Mouse (Mus musculus): ENCODE measurements at regions not wholly inside any gene's neighbourhood (a gene's known extent, or its start where the extent isn't known, plus 50 kb on each side); places are given as distances from the start of the nearest gene placed in this dataset.
A peak's percentile ranks its signal among the peaks of the same experiment; 100 is the strongest.

- H3K4me3 ChIP-seq: no peak overlapping the region
- H3K4me2 ChIP-seq (ENCODE audit: low read depth): no peak overlapping the region
- no peaks in the 10 kb centered on the region for H3K27me3 ChIP-seq (ENCODE audit: control insufficient read depth, insufficient read depth, insufficient read length)
- TF ChIP-seq MYOD1 (IDR thresholded peaks at IDR 0.05; ENCODE audit: control insufficient read depth in 1 of 3, insufficient read length in 2 of 3, low read depth in 2 of 3) (no peak), TCF12 (IDR thresholded peaks at IDR 0.05; ENCODE audit: insufficient read depth, poor library complexity, severe bottlenecking) (no peak), REST (IDR thresholded peaks at IDR 0.05; ENCODE audit: insufficient read depth, insufficient read length) (no peak), E2F4 (IDR thresholded peaks at IDR 0.05; ENCODE audit: insufficient read depth) (no peak)
- H3K79me2 ChIP-seq (ENCODE audit: control insufficient read depth, insufficient read depth): no peaks in the 10 kb centered on the region
- H3ac ChIP-seq (ENCODE audit: control insufficient read depth, insufficient read length): no peak overlapping the region
- H3K36me3 ChIP-seq (ENCODE audit: control insufficient read depth, insufficient read depth): no peaks in the 10 kb centered on the region
Measured at GRCm38 (mm10) chr6:143498764-143499163, 331.7 kb downstream of the Etnk1 start.

GRCm38 (mm10) chr6:143499259-143500043 is 332.4 kb downstream of the Etnk1 start:
- Histone ChIP-seq H3K4me3 (no peak overlapping the region), H3K36me3 (ENCODE audit: control insufficient read depth, insufficient read depth) (no peaks in the 10 kb centered on the region), H3K79me2 (ENCODE audit: control insufficient read depth, insufficient read depth) (no peaks in the 10 kb centered on the region), H3K27me3 (ENCODE audit: control insufficient read depth, insufficient read depth, insufficient read length) (no peaks in the 10 kb centered on the region), H3K4me2 (ENCODE audit: low read depth) (no peak overlapping the region), H3ac (ENCODE audit: control insufficient read depth, insufficient read length) (no peak overlapping the region)
- TF ChIP-seq TCF12 (IDR thresholded peaks at IDR 0.05; ENCODE audit: insufficient read depth, poor library complexity, severe bottlenecking): no peak
- TF ChIP-seq POLR2A (IDR thresholded peaks at IDR 0.05; ENCODE audit: insufficient read length, low read depth): no peak
- TF ChIP-seq REST (IDR thresholded peaks at IDR 0.05; ENCODE audit: insufficient read depth, insufficient read length): no peak
- TF ChIP-seq MYOD1 (IDR thresholded peaks at IDR 0.05; ENCODE audit: control insufficient read depth in 1 of 3, insufficient read length in 2 of 3, low read depth in 2 of 3): no peak
- TF ChIP-seq TCF3 (IDR thresholded peaks at IDR 0.05; ENCODE audit: insufficient read length, low read depth): no peak
- no peak for TF ChIP-seq USF1 (IDR thresholded peaks at IDR 0.05; ENCODE audit: low read depth)
- TF ChIP-seq CEBPB (IDR thresholded peaks at IDR 0.05; ENCODE audit: insufficient read depth, poor library complexity, severe bottlenecking): no peak
- TF ChIP-seq SRF (IDR thresholded peaks at IDR 0.05; ENCODE audit: control insufficient read depth, insufficient read length, low read depth): no peak
- TF ChIP-seq MAX (IDR thresholded peaks at IDR 0.05; ENCODE audit: low read depth): no peak
- no peak for TF ChIP-seq POLR2AphosphoS2 (IDR thresholded peaks at IDR 0.05; ENCODE audit: insufficient read length, low read depth)
- TF ChIP-seq E2F4 (IDR thresholded peaks at IDR 0.05; ENCODE audit: insufficient read depth): no peak
- TF ChIP-seq MYOG (IDR thresholded peaks at IDR 0.05; ENCODE audit: control insufficient read depth in 1 of 3, insufficient read depth in 1 of 3, insufficient read length in 2 of 3, low read depth in 2 of 3): no peak

- TF ChIP-seq MYOG (IDR thresholded peaks at IDR 0.05; ENCODE audit: control insufficient read depth in 1 of 3, insufficient read depth in 1 of 3, insufficient read length in 2 of 3, low read depth in 2 of 3): no peak
- no peak for TF ChIP-seq MAX (IDR thresholded peaks at IDR 0.05; ENCODE audit: low read depth)
- TF ChIP-seq POLR2A (IDR thresholded peaks at IDR 0.05; ENCODE audit: insufficient read length, low read depth): no peak
- TF ChIP-seq TCF12 (IDR thresholded peaks at IDR 0.05; ENCODE audit: insufficient read depth, poor library complexity, severe bottlenecking): no peak
- no peak for TF ChIP-seq REST (IDR thresholded peaks at IDR 0.05; ENCODE audit: insufficient read depth, insufficient read length)
- no peak for TF ChIP-seq MYOD1 (IDR thresholded peaks at IDR 0.05; ENCODE audit: control insufficient read depth in 1 of 3, insufficient read length in 2 of 3, low read depth in 2 of 3)
- no peak for TF ChIP-seq SRF (IDR thresholded peaks at IDR 0.05; ENCODE audit: control insufficient read depth, insufficient read length, low read depth)
- no peak for TF ChIP-seq POLR2AphosphoS2 (IDR thresholded peaks at IDR 0.05; ENCODE audit: insufficient read length, low read depth)
- no peak for TF ChIP-seq E2F4 (IDR thresholded peaks at IDR 0.05; ENCODE audit: insufficient read depth)
- no peak for TF ChIP-seq CEBPB (IDR thresholded peaks at IDR 0.05; ENCODE audit: insufficient read depth, poor library complexity, severe bottlenecking)
- TF ChIP-seq TCF3 (IDR thresholded peaks at IDR 0.05; ENCODE audit: insufficient read length, low read depth): no peak
- TF ChIP-seq USF1 (IDR thresholded peaks at IDR 0.05; ENCODE audit: low read depth): no peak
- no peaks in the 10 kb centered on the region for H3K36me3 ChIP-seq (ENCODE audit: control insufficient read depth, insufficient read depth)
- H3K27me3 ChIP-seq (ENCODE audit: control insufficient read depth, insufficient read depth, insufficient read length): no peaks in the 10 kb centered on the region
- no peak overlapping the region for H3K4me3 ChIP-seq
- H3ac ChIP-seq (ENCODE audit: control insufficient read depth, insufficient read length): no peak overlapping the region
- H3K4me2 ChIP-seq (ENCODE audit: low read depth): peak overlapping the region; percentile 12
- H3K79me2 ChIP-seq (ENCODE audit: control insufficient read depth, insufficient read depth): no peaks in the 10 kb centered on the region
Measured at GRCm38 (mm10) chr6:143502803-143503202, 335.8 kb downstream of the Etnk1 start.

GRCm38 (mm10) chr6:143503953-143504352 is 336.9 kb downstream of the Etnk1 start:
- TF ChIP-seq SRF (IDR thresholded peaks at IDR 0.05; ENCODE audit: control insufficient read depth, insufficient read length, low read depth) (no peak), USF1 (IDR thresholded peaks at IDR 0.05; ENCODE audit: low read depth) (no peak), TCF3 (IDR thresholded peaks at IDR 0.05; ENCODE audit: insufficient read length, low read depth) (no peak), POLR2A (IDR thresholded peaks at IDR 0.05; ENCODE audit: insufficient read length, low read depth) (no peak), POLR2AphosphoS2 (IDR thresholded peaks at IDR 0.05; ENCODE audit: insufficient read length, low read depth) (no peak), MYOG (IDR thresholded peaks at IDR 0.05; ENCODE audit: control insufficient read depth in 1 of 3, insufficient read depth in 1 of 3, insufficient read length in 2 of 3, low read depth in 2 of 3) (no peak), MYOD1 (IDR thresholded peaks at IDR 0.05; ENCODE audit: control insufficient read depth in 1 of 3, insufficient read length in 2 of 3, low read depth in 2 of 3) (peak in 1 of 3 experiments; percentile 28)
- Histone ChIP-seq H3K4me2 (ENCODE audit: low read depth) (no peak overlapping the region), H3K36me3 (ENCODE audit: control insufficient read depth, insufficient read depth) (no peaks in the 10 kb centered on the region), H3K27me3 (ENCODE audit: control insufficient read depth, insufficient read depth, insufficient read length) (no peaks in the 10 kb centered on the region), H3ac (ENCODE audit: control insufficient read depth, insufficient read length) (no peak overlapping the region), H3K79me2 (ENCODE audit: control insufficient read depth, insufficient read depth) (no peaks in the 10 kb centered on the region), H3K4me3 (no peak overlapping the region)

GRCm38 (mm10) chr6:143513459-143513858 is 346.4 kb downstream of the Etnk1 start:
- H3K4me2 ChIP-seq (ENCODE audit: low read depth): no peak overlapping the region

More at GRCm38 (mm10) chr6:143513459-143513858, 346.4 kb downstream of the Etnk1 start:
- Histone ChIP-seq H3K79me2 (ENCODE audit: control insufficient read depth, insufficient read depth) (no peaks in the 10 kb centered on the region), H3K36me3 (ENCODE audit: control insufficient read depth, insufficient read depth) (no peaks in the 10 kb centered on the region), H3K27me3 (ENCODE audit: control insufficient read depth, insufficient read depth, insufficient read length) (no peaks in the 10 kb centered on the region), H3ac (ENCODE audit: control insufficient read depth, insufficient read length) (no peak overlapping the region), H3K4me3 (no peak overlapping the region)
- TF ChIP-seq USF1 (IDR thresholded peaks at IDR 0.05; ENCODE audit: low read depth) (no peak), TCF12 (IDR thresholded peaks at IDR 0.05; ENCODE audit: insufficient read depth, poor library complexity, severe bottlenecking) (no peak), TCF3 (IDR thresholded peaks at IDR 0.05; ENCODE audit: insufficient read length, low read depth) (no peak), MYOG (IDR thresholded peaks at IDR 0.05; ENCODE audit: control insufficient read depth in 1 of 3, insufficient read depth in 1 of 3, insufficient read length in 2 of 3, low read depth in 2 of 3) (no peak)
